Mouse (Mus musculus) midbrain, embryonic 14.5 days (tissue): ENCODE measurements around the gene Ahdc1. TPM values are rescaled to one million over a fixed set of nuclear protein-coding genes. Genes with fewer than 3 reads are reported as not detected.
A peak's percentile ranks its signal among the peaks of the same experiment; 100 is the strongest.

Source experiments
- ATAC-seq: fragments of 200-750 bp; cut with Nextera tagmentation; 2 replicates; pipeline ENCODE4 v1.8.0; 2017; ENCODE audit warnings: moderate number of reproducible peaks, moderate library complexity; ENCODE audit not compliant: low FRiP score, low TSS enrichment
- DNase-seq: peaks from one replicate; pipeline ENCODE4 v3.0.0-alpha.2; 2015
- H3K27ac ChIP-seq: fragments of 300-500 bp; sonication (generic); replicated peaks from 2 replicates; pipeline ENCODE4 v1.5.1; 2014; ENCODE audit warnings: mild to moderate bottlenecking, low read depth, low read length, moderate library complexity
- H3K27me3 ChIP-seq: fragments of 300-500 bp; sonication (generic); 2 replicates; pipeline ENCODE4 v1.6.1; 2014; ENCODE audit warnings: low read length, control low read depth, mixed read lengths; ENCODE audit not compliant: control insufficient read depth, insufficient read depth
- H3K36me3 ChIP-seq: fragments of 300-500 bp; sonication (generic); 2 replicates; pipeline ENCODE4 v1.6.1; 2014; ENCODE audit warnings: low read length, control low read depth; ENCODE audit not compliant: control insufficient read depth, insufficient read depth
- H3K4me1 ChIP-seq: fragments of 300-500 bp; sonication (generic); 2 replicates; pipeline ENCODE4 v1.6.1; 2014; ENCODE audit warnings: mild to moderate bottlenecking, antibody characterized with exemption, low read length, control low read depth; ENCODE audit not compliant: control insufficient read depth, insufficient read depth
- H3K4me2 ChIP-seq: fragments of 300-500 bp; sonication (generic); 2 replicates; pipeline ENCODE4 v1.6.1; 2014; ENCODE audit warnings: mild to moderate bottlenecking, low read length, moderate library complexity
- H3K4me3 ChIP-seq: fragments of 300-500 bp; sonication (generic); replicated peaks from 2 replicates; pipeline ENCODE4 v1.5.1; 2014; ENCODE audit warnings: low read depth, low read length
- H3K9ac ChIP-seq: fragments of 300-500 bp; sonication (generic); replicated peaks from 2 replicates; pipeline ENCODE4 v1.6.1; 2014; ENCODE audit warnings: mild to moderate bottlenecking, low read length, moderate library complexity
- H3K9me3 ChIP-seq: fragments of 300-500 bp; sonication (generic); 2 replicates; pipeline ENCODE4 v1.6.1; 2016; ENCODE audit warnings: low read length, control low read depth, mixed read lengths; ENCODE audit not compliant: control insufficient read depth
- WGBS: fragments of 180-500 bp; shearing (Covaris S2); extraction: QIAGEN DNeasy Blood & Tissue Kit; methylation state at CpG from one replicate; pipeline ENCODE4 v1.1.7; 2014; 5-methylcytosine and 5-hydroxymethylcytosine counted together
- polyA plus RNA-seq: library from polyadenylated mRNA; unstranded; fragments of >200 nt; fragmentation: Nextera tagmentation; extraction: Ambion mirVana; gene quantifications from 2 replicates; pipeline ENCODE4 v1.2.1, GENCODE M21; 2014

Gene Ahdc1
- polyA plus RNA-seq, 1 experiment from 2014 or later: 13.0 TPM

DNA sequence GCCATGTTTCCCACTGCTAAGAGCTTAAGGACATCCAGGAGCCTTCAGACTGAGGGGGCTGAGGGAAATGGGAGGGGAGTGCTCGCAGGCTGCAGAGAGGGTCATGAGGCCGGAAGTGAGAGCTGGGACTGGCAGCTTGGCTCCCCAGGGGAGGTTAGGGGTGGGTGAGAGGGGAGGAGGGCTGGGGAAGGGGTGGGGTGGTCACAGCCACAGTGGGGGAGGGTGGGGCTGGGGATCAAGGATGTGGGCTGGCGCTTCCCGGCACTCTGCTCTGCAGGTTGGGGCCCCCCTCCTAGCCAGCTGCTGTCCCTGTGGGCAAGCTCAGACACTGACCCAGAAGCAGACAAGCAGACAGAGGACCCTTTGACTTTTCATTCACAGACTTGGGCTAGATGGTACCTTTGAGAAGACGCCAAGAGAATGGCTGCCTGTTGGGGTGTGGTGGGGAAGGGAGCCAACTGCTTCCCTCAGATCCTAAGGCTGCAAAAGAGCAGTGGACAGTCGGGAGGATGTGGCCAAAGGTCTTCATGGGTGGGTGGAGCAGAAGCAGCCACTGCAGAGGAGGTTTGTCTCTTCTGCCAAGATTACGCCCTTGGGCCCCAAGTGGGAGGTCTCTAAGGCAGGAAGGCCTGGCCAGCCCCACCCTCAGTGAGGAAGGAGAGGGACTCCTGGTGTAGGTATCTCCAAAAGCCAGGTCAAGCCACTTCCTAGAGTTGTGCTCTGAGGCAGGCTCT, 46.5 kb downstream of the Ahdc1 start:
- ATAC-seq (no peak), DNase-seq (no peak)
- no peaks in the 10 kb centered on the region for H3K27me3 ChIP-seq
- H3K4me3 ChIP-seq: no peak overlapping the region
- H3K4me2 ChIP-seq: 0 out of 2 replicates have a peak overlapping the region, but pooled peaks have one; percentile 2
- H3K36me3 ChIP-seq: peaks cover 31% of the 10 kb centered on the region
- 0 out of 2 replicates have a peak overlapping the region, but pooled peaks have one; percentile 16 for H3K9ac ChIP-seq
- H3K9me3 ChIP-seq: no peaks in the 10 kb centered on the region
- 36% methylated on average over 7 of the region's 7 CpGs for WGBS
- peaks cover 17% of the 10 kb centered on the region for H3K4me1 ChIP-seq
- H3K27ac ChIP-seq: peak overlapping the region; percentile 33; the same call in 1 of the 2 replicates

DNA sequence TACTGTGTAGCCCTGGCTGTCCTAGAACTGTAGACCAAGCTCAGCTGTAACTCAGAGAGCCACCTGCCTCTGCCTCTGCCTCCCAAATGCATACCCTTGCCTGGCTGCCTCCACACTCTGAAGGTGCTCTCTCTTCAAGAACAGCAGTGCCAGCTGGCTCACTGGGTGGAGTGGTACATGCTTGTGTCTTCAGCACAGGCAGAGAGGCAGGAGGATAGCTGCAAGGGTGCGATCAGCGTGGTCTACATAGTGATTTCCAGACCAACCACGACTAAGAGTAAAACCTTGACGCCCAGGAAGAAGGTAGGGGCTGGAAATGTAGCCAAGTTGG, 47.0 kb downstream of the Ahdc1 start:
- Histone ChIP-seq H3K9me3 (no peaks in the 10 kb centered on the region), H3K27ac (no peak overlapping the region), H3K4me3 (no peak overlapping the region), H3K9ac (no peak overlapping the region), H3K4me1 (peaks cover 12% of the 10 kb centered on the region), H3K27me3 (no peaks in the 10 kb centered on the region), H3K4me2 (no peak overlapping the region), H3K36me3 (peaks cover 36% of the 10 kb centered on the region)
- ATAC-seq (no peak), DNase-seq (no peak)
- WGBS: 93% methylated on average over 4 of the region's 4 CpGs

DNA sequence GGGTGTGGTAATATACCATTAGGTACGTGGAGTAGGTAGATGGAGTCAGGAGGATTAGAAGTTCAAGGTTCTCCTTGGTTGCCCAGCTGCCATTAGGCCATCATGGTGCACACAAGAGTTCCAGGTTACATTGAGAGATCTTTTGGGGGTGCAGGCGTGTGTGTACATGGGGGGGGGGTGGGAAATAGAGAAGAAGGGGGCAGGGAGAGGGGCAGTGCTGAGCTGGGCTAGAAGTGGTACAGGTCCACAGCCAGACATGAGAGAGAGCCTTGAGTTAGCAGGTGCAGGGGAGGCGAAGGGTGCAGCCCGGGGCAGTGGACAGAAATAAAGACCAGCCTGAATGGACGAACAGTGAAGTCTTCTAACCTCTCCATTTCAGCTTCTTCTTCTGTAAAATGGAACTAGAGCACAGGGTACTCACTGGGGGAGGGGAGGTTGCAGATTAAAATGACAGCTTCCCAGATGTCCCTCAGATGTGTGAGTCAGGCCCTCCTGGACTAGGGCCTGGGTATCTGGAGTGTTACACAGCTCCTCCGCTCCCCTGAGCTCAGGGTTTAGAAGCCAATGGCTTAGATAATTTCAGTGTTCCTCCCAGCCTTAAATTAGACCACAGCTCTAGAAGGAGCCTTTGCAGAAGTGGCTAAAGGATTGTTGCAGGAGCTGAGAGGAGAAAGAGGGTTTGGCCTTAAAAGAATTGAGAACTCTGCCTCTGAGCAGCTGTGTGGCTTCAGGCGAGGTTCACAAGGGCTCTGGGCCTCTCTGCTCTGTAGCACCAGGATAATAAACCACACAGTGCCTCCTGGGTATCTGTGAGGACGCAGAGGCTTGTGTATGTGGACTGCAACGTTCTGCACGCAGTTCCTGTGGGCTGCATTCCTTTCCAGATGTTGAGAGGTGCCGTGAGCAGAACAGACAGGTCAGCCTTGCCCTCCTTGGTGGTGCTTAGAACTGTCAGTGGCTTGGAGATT, 47.7 kb downstream of the Ahdc1 start:
- Histone ChIP-seq H3K9me3 (no peaks in the 10 kb centered on the region), H3K36me3 (peaks cover 43% of the 10 kb centered on the region), H3K4me3 (no peak overlapping the region), H3K4me1 (peaks cover 11% of the 10 kb centered on the region), H3K27ac (0 out of 2 replicates have a peak overlapping the region, but pooled peaks have one; percentile 15), H3K4me2 (no peak overlapping the region), H3K27me3 (no peaks in the 10 kb centered on the region), H3K9ac (no peak overlapping the region; the same call in 1 of the 2 replicates)
- 82% methylated on average over 11 of the region's 11 CpGs for WGBS
- DNase-seq (no peak), ATAC-seq (no peak)

DNA sequence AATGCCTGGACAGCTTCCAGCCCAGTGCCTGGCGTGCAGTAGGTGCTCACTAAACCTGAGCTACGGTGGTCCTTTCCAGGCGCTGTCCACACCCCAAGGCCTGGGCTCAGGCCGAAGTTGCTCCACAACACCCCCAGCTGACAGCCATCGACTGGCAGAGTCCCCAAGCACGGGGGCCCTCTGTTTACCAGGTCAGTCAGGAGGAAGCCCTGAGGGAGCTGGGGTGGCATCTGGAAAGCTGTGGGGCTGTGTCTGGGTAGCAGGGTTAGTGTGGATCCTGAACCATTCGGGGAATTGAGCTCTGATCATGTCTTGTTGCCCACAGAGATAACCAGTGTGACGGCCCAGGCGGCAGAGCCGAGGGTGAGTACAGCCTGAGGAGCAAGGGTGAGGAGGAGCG, 49.6 kb downstream of the Ahdc1 start:
- Histone ChIP-seq H3K4me3 (no peak overlapping the region), H3K4me1 (peaks cover 10% of the 10 kb centered on the region), H3K36me3 (peaks cover 54% of the 10 kb centered on the region), H3K9me3 (no peaks in the 10 kb centered on the region), H3K27me3 (no peaks in the 10 kb centered on the region), H3K4me2 (no peak overlapping the region), H3K27ac (no peak overlapping the region), H3K9ac (no peak overlapping the region)
- DNase-seq (no peak), ATAC-seq (no peak)
- 95% methylated on average over 11 of the region's 11 CpGs for WGBS

DNA sequence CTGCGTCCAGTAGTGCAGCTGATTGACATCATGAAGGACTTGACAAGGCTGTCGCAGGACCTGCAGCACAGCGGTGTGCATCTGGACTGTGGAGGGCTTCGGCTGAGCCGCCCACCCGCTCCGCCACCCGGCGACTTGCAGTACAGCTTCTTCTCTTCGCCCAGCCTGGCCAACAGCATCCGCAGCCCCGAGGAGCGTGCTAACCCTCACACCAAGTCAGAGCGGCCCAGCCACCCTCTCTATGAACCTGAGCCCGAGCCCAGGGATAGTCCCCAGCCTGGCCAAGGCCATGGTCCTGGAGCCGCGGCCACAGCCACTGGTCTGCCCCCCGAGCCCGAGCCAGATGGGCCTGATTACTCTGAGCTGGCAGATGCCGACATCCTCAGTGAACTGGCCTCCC, 50.7 kb downstream of the Ahdc1 start:
- Histone ChIP-seq H3K9ac (no peak overlapping the region), H3K27me3 (no peaks in the 10 kb centered on the region), H3K4me3 (no peak overlapping the region), H3K4me2 (no peak overlapping the region), H3K4me1 (0 out of 2 replicates have a peak, but pooled peaks cover 3% of the 10 kb centered on the region), H3K36me3 (peaks cover 64% of the 10 kb centered on the region), H3K27ac (no peak overlapping the region), H3K9me3 (no peaks in the 10 kb centered on the region)
- 93% methylated on average over 20 of the region's 20 CpGs for WGBS
- ATAC-seq (no peak), DNase-seq (no peak)

DNA sequence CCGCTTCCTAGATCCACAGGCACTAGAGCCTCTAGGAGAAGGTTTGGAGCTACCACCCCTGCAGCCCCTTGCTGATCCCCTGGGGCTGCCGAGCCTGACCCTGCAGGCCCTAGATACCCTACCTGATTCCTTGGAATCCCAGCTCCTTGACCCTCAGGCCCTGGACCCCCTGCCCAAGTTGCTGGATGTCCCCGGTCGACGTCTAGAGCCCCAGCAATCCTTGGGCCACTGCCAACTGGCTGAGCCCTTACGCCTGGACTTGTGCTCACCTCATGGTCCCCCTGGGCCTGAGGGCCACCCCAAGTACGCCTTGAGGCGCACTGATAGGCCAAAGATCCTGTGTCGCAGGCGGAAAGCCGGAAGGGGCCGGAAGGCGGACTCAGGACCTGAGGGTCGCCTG, 51.2 kb downstream of the Ahdc1 start:
- Histone ChIP-seq H3K4me1 (no peaks in the 10 kb centered on the region), H3K9ac (no peak overlapping the region), H3K36me3 (peaks cover 68% of the 10 kb centered on the region), H3K27ac (no peak overlapping the region), H3K4me2 (no peak overlapping the region), H3K9me3 (no peaks in the 10 kb centered on the region), H3K27me3 (no peaks in the 10 kb centered on the region), H3K4me3 (no peak overlapping the region)
- 95% methylated on average over 14 of the region's 14 CpGs for WGBS
- DNase-seq: no peak
- no peak for ATAC-seq

DNA sequence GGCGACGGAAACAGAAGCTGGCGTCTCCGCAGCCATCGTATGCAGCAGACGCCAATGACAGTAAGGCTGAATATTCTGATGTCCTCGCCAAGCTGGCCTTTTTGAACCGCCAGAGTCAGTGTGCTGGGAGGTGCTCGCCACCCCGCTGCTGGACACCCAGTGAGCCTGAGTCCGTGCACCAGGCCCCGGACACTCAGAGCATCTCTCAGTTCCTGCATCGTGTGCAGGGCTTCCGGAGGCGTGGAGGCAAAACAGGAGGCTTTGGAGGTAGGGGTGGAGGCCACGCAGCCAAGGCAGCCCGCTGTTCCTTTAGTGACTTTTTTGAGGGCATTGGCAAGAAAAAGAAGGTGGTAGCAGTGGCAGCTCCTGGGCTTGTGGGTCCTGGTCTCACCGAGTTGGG, 52.1 kb downstream of the Ahdc1 start:
- ATAC-seq: no peak
- Histone ChIP-seq H3K4me3 (no peak overlapping the region), H3K9ac (no peak overlapping the region), H3K27ac (no peak overlapping the region), H3K9me3 (no peaks in the 10 kb centered on the region), H3K36me3 (peaks cover 68% of the 10 kb centered on the region), H3K27me3 (no peaks in the 10 kb centered on the region), H3K4me1 (no peaks in the 10 kb centered on the region), H3K4me2 (no peak overlapping the region)
- 95% methylated on average over 18 of the region's 18 CpGs for WGBS
- no peak for DNase-seq

DNA sequence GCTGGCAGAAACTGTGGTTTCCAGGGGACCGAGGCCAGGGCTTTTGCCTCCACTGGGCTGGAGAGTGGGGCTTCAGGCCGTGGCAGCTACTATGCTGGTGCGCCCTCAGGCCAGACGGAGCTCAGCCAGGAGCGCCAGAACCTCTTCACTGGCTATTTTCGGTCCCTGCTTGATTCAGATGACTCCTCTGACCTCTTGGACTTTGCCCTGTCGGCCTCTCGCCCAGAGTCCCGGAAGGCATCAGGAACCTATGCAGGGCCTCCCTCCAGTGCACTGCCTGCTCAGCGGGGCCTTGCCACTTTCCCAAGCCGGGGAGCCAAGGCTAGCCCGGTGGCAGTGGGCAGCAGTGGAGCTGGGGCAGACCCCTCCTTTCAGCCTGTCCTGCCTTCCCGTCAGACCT, 52.7 kb downstream of the Ahdc1 start:
- H3K9me3 ChIP-seq: no peaks in the 10 kb centered on the region

More for the DNA sequence above, 52.7 kb downstream of the Ahdc1 start:
- ATAC-seq (no peak), DNase-seq (no peak)
- H3K27me3 ChIP-seq: no peaks in the 10 kb centered on the region
- H3K4me3 ChIP-seq: no peak overlapping the region
- no peak overlapping the region for H3K4me2 ChIP-seq
- H3K36me3 ChIP-seq: peaks cover 68% of the 10 kb centered on the region
- H3K27ac ChIP-seq: no peak overlapping the region
- no peak overlapping the region for H3K9ac ChIP-seq
- 94% methylated on average over 13 of the region's 13 CpGs for WGBS
- no peaks in the 10 kb centered on the region for H3K4me1 ChIP-seq
